Mouse (Mus musculus) heart, embryonic 10.5 days (tissue): ENCODE measurements around the gene Arhgef2. TPM values are rescaled to one million over a fixed set of nuclear protein-coding genes. Genes with fewer than 3 reads are reported as not detected.

Experiments used
- DNase-seq: peaks from one replicate; pipeline ENCODE4 v3.0.0-alpha.2; 2017; ENCODE audit warnings: low spot score
- H3K27ac ChIP-seq: fragments of 300-500 bp; sonication (generic); 2 replicates; pipeline ENCODE4 v1.5.1; 2016; ENCODE audit warnings: mild to moderate bottlenecking
- H3K27me3 ChIP-seq: fragments of 300-500 bp; sonication (generic); 2 replicates; pipeline ENCODE4 v1.6.1; 2016; ENCODE audit warnings: mild to moderate bottlenecking; ENCODE audit not compliant: poor library complexity, insufficient read depth, severe bottlenecking
- H3K36me3 ChIP-seq: fragments of 300-500 bp; sonication (generic); 2 replicates; pipeline ENCODE4 v1.6.1; 2016; ENCODE audit warnings: mild to moderate bottlenecking, moderate library complexity
- H3K4me1 ChIP-seq: fragments of 300-500 bp; sonication (generic); 2 replicates; pipeline ENCODE4 v1.6.1; 2016; ENCODE audit warnings: mild to moderate bottlenecking
- H3K4me3 ChIP-seq: fragments of 300-500 bp; sonication (generic); 2 replicates; pipeline ENCODE4 v1.5.1; 2016; ENCODE audit warnings: mild to moderate bottlenecking, moderate library complexity
- H3K9me3 ChIP-seq: fragments of 300-500 bp; sonication (generic); 2 replicates; pipeline ENCODE4 v1.6.1; 2016; ENCODE audit warnings: mild to moderate bottlenecking, moderate library complexity
- WGBS: fragments of 180-500 bp; shearing (Covaris S2); methylation state at CpG from one replicate; pipeline ENCODE4 v1.1.7; 2016; 5-methylcytosine and 5-hydroxymethylcytosine counted together
- polyA plus RNA-seq: library from polyadenylated mRNA; unstranded; fragments of >200 nt; fragmentation: Nextera tagmentation; extraction: Ambion mirVana; gene quantifications from 2 replicates; pipeline ENCODE4 v1.2.1, GENCODE M21; 2016

Gene Arhgef2
- polyA plus RNA-seq, 1 experiment from 2014 or later, result 108 TPM

DNA sequence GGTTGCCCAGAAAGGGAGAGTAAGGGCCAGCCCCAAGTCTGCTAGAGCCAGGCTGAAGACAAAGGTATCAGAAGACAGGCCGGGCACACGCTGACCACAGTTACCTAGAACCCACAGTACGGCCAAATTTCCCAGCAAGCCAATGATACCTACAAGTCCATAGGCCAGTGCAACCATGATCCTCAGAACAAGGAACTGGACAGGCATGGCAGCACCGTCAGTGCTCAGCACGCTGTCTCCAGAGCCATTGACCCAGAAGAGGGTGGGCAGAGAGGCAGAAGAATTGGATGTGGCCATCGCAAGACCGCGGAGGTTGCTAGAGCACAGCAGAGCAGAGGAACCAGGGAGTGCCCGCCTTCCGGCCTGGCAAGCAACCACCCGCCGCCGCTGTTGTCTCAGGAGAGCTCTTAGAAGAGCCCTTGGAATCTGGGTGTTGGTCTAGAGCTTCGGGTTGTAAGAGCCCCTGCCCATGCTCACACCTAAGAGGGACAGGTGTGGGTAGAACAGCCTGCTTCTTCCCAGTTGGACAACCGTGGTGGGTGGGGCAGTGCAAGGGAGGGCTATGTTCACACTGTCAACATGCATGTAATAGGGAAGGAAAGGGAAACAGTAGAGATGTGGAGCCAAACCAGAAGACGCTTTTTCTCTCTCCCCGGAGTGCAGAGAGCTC lies 47.2 kb downstream of the Arhgef2 start, which contains the start of gene Rxfp4:
Gene Rxfp4, minus strand, starts transcription at position 297 of the 670 bp plus-strand sequence.
- peak; percentile 74 for DNase-seq
- Histone ChIP-seq H3K4me3 (no peak within 1 kb of the TSS), H3K27me3 (no peaks in the 10 kb centered on the region), H3K4me1 (peaks cover 12% of the 10 kb centered on the region; the same call in 1 of the 2 replicates), H3K9me3 (no peaks in the 10 kb centered on the region), H3K27ac (no peak within 1 kb of the TSS), H3K36me3 (peaks cover 15% of the 10 kb centered on the region)
- WGBS, result 84% methylated on average over 17 of the region's 17 CpGs

GRCm38 (mm10) chr3:88653516-88654370 lies 48.0 kb downstream of the Arhgef2 start:
- H3K36me3 ChIP-seq, result peaks cover 8% of the 10 kb centered on the region; the same call in 1 of the 2 replicates
- DNase-seq, result peak; percentile 66
- no peak overlapping the region for H3K4me3 ChIP-seq
- peaks cover 12% of the 10 kb centered on the region; the same call in 1 of the 2 replicates for H3K4me1 ChIP-seq
- H3K27ac ChIP-seq, result no peak overlapping the region
- no peaks in the 10 kb centered on the region for H3K9me3 ChIP-seq
- no peaks in the 10 kb centered on the region for H3K27me3 ChIP-seq
- WGBS, result 73% methylated on average over 6 of the region's 6 CpGs

DNA sequence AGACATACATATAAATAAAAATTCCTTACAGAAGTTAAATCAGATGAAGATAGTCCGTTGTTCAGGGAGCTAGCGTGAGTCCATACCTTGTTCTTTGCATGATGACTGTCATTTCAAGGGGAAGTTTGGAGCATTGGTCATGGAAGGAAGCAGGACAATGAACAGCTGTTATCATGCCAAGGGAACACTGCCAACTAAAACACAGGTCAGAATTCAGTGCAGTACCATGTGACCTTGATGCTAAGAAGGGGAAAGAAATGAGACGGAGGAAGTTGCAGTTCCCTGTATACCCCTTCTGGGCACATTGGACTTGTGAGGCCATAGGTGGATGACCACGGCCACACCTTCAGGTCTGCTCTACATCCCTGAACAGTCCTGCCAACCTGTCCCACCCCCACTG lies 48.9 kb downstream of the Arhgef2 start:
- 65% methylated on average over 4 of the region's 4 CpGs for WGBS
- no peak overlapping the region for H3K27ac ChIP-seq

DNA sequence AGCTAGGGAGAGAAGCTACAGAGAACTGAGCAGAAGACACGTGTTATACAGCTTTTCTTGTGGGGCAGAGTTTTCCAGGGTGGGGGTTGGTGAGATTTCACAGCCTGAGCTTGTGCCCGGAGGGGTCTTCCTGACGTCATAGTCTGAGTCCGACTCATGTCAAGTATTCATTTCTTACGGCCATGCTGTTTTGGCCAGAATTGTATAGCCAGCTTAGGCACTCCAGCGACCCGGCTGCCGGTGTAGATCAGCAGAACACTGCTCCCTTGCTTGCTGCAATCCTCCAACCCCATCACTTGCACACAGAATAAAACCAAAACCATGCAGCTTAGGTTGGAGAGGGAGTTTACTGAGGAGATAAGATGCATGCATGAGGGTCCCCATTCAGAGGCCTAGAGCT lies 49.9 kb downstream of the Arhgef2 start:
- peaks cover 16% of the 10 kb centered on the region for H3K4me1 ChIP-seq
- no peaks in the 10 kb centered on the region for H3K27me3 ChIP-seq
- 78% methylated on average over 8 of the region's 8 CpGs for WGBS
- no peak overlapping the region for H3K4me3 ChIP-seq
- no peaks in the 10 kb centered on the region for H3K9me3 ChIP-seq
- no peak overlapping the region for H3K27ac ChIP-seq
- DNase-seq, result peak; percentile 71
- H3K36me3 ChIP-seq, result no peaks in the 10 kb centered on the region

More for the DNA sequence above, 48.9 kb downstream of the Arhgef2 start:
- H3K4me3 ChIP-seq, result no peak overlapping the region
- peaks cover 13% of the 10 kb centered on the region for H3K4me1 ChIP-seq
- DNase-seq, result peak; percentile 76
- H3K36me3 ChIP-seq, result no peaks in the 10 kb centered on the region
- H3K9me3 ChIP-seq, result no peaks in the 10 kb centered on the region
- no peaks in the 10 kb centered on the region for H3K27me3 ChIP-seq

- Histone ChIP-seq H3K9me3 (no peaks in the 10 kb centered on the region), H3K36me3 (no peaks in the 10 kb centered on the region), H3K4me1 (peaks cover 5% of the 10 kb centered on the region), H3K27ac (no peak overlapping the region), H3K27me3 (no peaks in the 10 kb centered on the region), H3K4me3 (no peak overlapping the region)
- WGBS, result 71% methylated on average over 5 of the region's 5 CpGs
- DNase-seq, result no peak
Observed at GRCm38 (mm10) chr3:88658441-88659127, 52.8 kb downstream of the Arhgef2 start.

DNA sequence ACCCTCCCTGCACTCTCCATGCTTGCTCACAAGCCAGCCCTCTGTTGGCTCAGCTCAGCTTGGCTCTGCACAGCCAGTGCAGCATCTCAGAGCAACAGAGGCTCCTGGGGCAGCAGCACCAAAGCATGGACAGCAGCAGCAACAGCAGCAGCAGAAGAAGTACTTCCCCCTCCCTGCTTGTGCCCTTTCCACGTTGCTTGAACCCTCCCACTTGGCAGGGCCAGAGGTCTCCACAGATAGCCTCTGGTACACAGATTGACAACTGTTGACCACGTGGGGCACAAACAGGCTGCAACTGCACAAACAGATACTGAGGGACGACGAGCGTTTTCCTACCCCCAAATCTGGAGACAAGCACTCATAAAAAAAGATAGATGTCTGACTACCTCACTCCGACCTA lies 54.0 kb downstream of the Arhgef2 start:
- H3K4me1 ChIP-seq, result peaks cover 3% of the 10 kb centered on the region; the same call in 1 of the 2 replicates
- peak; percentile 74 for DNase-seq
- no peaks in the 10 kb centered on the region for H3K36me3 ChIP-seq
- H3K27ac ChIP-seq, result no peak overlapping the region
- 38% methylated on average over 6 of the region's 6 CpGs for WGBS
- no peaks in the 10 kb centered on the region for H3K9me3 ChIP-seq
- no peaks in the 10 kb centered on the region for H3K27me3 ChIP-seq
- H3K4me3 ChIP-seq, result 0 out of 2 replicates have a peak overlapping the region, but pooled peaks have one; percentile 4

DNA sequence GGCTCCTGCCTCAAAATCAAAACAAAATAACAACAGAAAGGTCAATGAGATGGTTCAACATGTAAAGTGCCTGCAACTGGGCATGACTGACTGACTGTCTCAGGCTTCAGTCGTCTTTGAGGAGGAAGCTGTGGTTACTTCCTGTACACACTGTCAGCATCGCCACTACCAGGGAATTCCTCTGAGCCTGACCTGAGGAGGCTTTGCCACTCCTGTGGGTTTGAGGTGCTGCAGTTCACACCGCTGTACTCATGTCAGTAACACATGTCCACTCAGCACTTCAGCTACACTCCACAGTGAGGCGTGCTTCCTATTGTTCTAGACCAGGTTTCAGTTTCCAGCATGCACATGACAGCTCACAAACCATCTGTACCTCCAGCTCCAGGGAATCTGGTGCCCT lies 58.3 kb downstream of the Arhgef2 start:
- Histone ChIP-seq H3K27ac (no peak overlapping the region), H3K4me1 (peaks cover 3% of the 10 kb centered on the region; the same call in 1 of the 2 replicates), H3K4me3 (no peak overlapping the region), H3K27me3 (no peaks in the 10 kb centered on the region), H3K9me3 (no peaks in the 10 kb centered on the region), H3K36me3 (no peaks in the 10 kb centered on the region)
- peak; percentile 57 for DNase-seq
- 75% methylated on average over 4 of the region's 4 CpGs for WGBS

DNA sequence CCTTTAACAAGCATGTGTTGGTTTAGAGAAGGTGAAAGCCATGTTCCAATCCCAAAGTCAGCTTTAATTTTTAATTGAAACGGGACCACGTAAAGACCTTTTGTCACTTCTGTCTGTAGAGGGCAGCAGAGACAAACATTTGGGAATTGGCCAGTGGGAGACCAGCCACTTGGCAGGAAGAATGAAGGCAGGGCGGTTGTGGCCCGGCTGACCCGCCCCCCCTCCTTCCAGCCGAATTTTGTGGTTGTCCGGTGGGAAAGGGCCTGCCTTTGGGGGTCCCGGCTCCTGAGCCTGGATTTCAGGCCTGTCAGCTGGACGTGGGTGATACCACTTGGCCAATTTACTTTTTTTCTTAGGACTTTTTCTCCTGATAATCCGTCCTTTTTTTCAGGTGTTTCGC lies 71.6 kb downstream of the Arhgef2 start:
- Histone ChIP-seq H3K4me3 (peak overlapping the region; percentile 51), H3K9me3 (no peaks in the 10 kb centered on the region), H3K4me1 (no peaks in the 10 kb centered on the region), H3K27ac (peak overlapping the region; percentile 75), H3K27me3 (no peaks in the 10 kb centered on the region), H3K36me3 (no peaks in the 10 kb centered on the region)
- whole genome bisulfite sequencing, result 11% methylated on average over 11 of the region's 11 CpGs
- DNase-seq, result peak; percentile 91

DNA sequence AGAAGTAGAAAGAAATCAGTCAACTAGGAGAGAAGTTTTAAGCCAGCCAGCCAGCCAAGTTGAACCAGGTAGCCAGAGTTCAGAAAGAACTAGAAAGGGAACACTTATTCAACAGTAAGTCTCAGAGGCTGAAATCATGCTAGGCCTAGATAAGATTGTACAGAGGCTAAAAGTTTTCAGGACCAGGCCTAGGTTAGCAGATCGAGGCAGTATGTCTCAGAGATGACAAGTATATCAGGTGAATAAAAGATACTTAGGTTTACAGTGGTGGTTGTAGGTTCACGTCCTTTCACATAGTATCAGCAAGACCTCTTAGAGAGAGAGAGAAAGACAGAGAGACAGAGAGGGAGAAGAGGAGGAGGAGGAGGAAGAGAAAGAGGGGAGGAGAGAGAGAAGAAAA lies 78.0 kb downstream of the Arhgef2 start:
- H3K27me3 ChIP-seq, result no peaks in the 10 kb centered on the region
- no peaks in the 10 kb centered on the region for H3K9me3 ChIP-seq
- WGBS, result 65% methylated on average over 2 of the region's 2 CpGs
- H3K4me3 ChIP-seq, result no peak overlapping the region
- H3K36me3 ChIP-seq, result peaks cover 13% of the 10 kb centered on the region
- H3K4me1 ChIP-seq, result peaks cover 15% of the 10 kb centered on the region
- H3K27ac ChIP-seq, result no peak overlapping the region
- DNase-seq, result no peak

DNA sequence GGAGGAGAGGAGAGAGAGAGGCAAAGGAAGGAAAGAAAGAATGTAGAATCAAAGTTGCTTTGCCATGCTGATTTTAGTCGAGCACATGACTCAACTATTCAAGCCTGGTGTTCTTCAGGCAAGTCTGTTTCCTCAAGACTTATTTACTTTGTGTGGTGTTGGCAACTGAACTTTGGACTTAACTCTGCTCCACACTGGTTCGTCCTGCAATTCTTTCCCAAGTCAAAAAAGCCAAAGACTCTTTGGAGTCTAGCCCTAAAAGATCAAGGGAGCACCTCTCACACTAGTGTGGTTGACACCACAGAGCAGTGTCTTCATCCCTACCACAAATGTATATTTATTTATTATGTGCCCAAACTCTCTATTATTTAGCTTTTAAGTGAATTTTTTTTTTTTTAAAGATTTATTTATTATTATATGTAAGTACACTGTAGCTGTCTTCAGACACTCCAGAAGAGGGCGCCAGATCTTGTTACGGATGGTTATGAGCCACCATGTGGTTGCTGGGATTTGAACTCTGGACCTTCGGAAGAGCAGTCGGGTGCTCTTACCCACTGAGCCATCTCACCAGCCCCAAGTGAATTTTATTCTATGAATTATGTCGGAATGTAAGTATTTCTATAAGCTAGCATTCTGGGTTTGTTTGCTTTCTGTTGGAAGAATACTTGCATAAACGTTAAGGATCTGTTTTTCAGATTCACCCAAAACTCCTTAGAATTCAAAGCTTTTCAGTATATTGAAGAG lies 78.6 kb downstream of the Arhgef2 start:
- DNase-seq, result no peak

GRCm38 (mm10) chr3:88684980-88685941 lies 79.5 kb downstream of the Arhgef2 start, which contains the start of gene Khdc4:
Gene Khdc4, plus strand, starts transcription at chr3:88685803.
- Histone ChIP-seq H3K4me3 (peak within 1 kb of the TSS; percentile 96), H3K27ac (peak within 1 kb of the TSS; percentile 99), H3K27me3 (no peaks in the 10 kb centered on the region), H3K4me1 (peaks cover 15% of the 10 kb centered on the region), H3K9me3 (no peaks in the 10 kb centered on the region), H3K36me3 (peaks cover 27% of the 10 kb centered on the region)
- WGBS, result under 1% methylated on average over 47 of the region's 47 CpGs
- peak; percentile 99 for DNase-seq

More for the DNA sequence above, 78.6 kb downstream of the Arhgef2 start:
- 59% methylated on average over 8 of the region's 8 CpGs for whole genome bisulfite sequencing
- Histone ChIP-seq H3K9me3 (no peaks in the 10 kb centered on the region), H3K36me3 (peaks cover 19% of the 10 kb centered on the region), H3K4me3 (peak overlapping the region; percentile 96), H3K4me1 (peaks cover 15% of the 10 kb centered on the region), H3K27ac (peak overlapping the region; percentile 99; the same call in 1 of the 2 replicates), H3K27me3 (no peaks in the 10 kb centered on the region)
